Mouse (Mus musculus) neural tube, embryonic 10.5 days (tissue): ENCODE results near the gene Pdrg1.
A peak's percentile ranks its signal among the peaks of the same experiment; 100 is the strongest.

Source experiments
- DNase-seq: peaks from one replicate; pipeline ENCODE4 v3.0.0-alpha.2; 2017; ENCODE audit warnings: low spot score; ENCODE audit errors: extremely low spot score

The Pdrg1 gene

GRCm38 (mm10) chr2:153014758-153015593 lies at the start of gene Pdrg1:
Gene Pdrg1 (minus strand): TSS chr2:153015427.
- peak; percentile 95 for DNase-seq

GRCm38 (mm10) chr2:153064190-153064970 lies 49.2 kb upstream of the Pdrg1 start:
- no peak for DNase-seq

- no peak for DNase-seq
Measured at GRCm38 (mm10) chr2:153063394-153063793, 48.2 kb upstream of the Pdrg1 start.

GRCm38 (mm10) chr2:153060216-153060615 lies 45.0 kb upstream of the Pdrg1 start:
- DNase-seq = no peak

GRCm38 (mm10) chr2:153058365-153058764 lies 43.1 kb upstream of the Pdrg1 start:
- DNase-seq = no peak

- DNase-seq = no peak
Measured at GRCm38 (mm10) chr2:153055270-153055920, 40.2 kb upstream of the Pdrg1 start.

- DNase-seq = no peak
Measured at GRCm38 (mm10) chr2:153053896-153054295, 38.7 kb upstream of the Pdrg1 start.

- DNase-seq = no peak
Measured at GRCm38 (mm10) chr2:153052700-153053351, 37.6 kb upstream of the Pdrg1 start.

GRCm38 (mm10) chr2:153051537-153051936 lies 36.3 kb upstream of the Pdrg1 start:
- DNase-seq = no peak

GRCm38 (mm10) chr2:153051095-153051494 lies 35.9 kb upstream of the Pdrg1 start:
- DNase-seq = no peak

- DNase-seq = no peak
Measured at GRCm38 (mm10) chr2:153049997-153050358, 34.8 kb upstream of the Pdrg1 start.

GRCm38 (mm10) chr2:153049288-153049996 lies 34.2 kb upstream of the Pdrg1 start:
- no peak for DNase-seq

GRCm38 (mm10) chr2:153047828-153048465 lies 32.7 kb upstream of the Pdrg1 start:
- DNase-seq = peak; percentile 59

GRCm38 (mm10) chr2:153045884-153046299 lies 30.7 kb upstream of the Pdrg1 start:
- DNase-seq = no peak

GRCm38 (mm10) chr2:153043886-153044285 lies 28.7 kb upstream of the Pdrg1 start:
- DNase-seq = no peak

- DNase-seq = no peak
Measured at GRCm38 (mm10) chr2:153036690-153037089, 21.5 kb upstream of the Pdrg1 start.

- no peak for DNase-seq
Measured at GRCm38 (mm10) chr2:153033545-153034230, 18.5 kb upstream of the Pdrg1 start.

- no peak for DNase-seq
Measured at GRCm38 (mm10) chr2:153032973-153033372, 17.7 kb upstream of the Pdrg1 start.

GRCm38 (mm10) chr2:153032083-153032842 lies 17.0 kb upstream of the Pdrg1 start:
- peak; percentile 92 for DNase-seq
